Mouse (Mus musculus) mouse embryonic stem cell (cell line): Measurements from ENCODE around the gene Clip1.

Experiments
- in situ Hi-C, 2 experiments: fragments of 300-500 bp; cut with MboI; formaldehyde crosslinking; loops; 1 replicate in 1 of 2; 3 replicates in 1 of 2; pipeline ENCODE4 v1.14.3; 2019 to 2020; ENCODE audit warnings: low sequenced_read_pairs in 2 of 2, low pct_unique_long_range_greater_than_20kb in 1 of 2, mixed read lengths in 1 of 2; ENCODE audit not compliant: unreplicated experiment in 1 of 2

Gene Clip1

DNA sequence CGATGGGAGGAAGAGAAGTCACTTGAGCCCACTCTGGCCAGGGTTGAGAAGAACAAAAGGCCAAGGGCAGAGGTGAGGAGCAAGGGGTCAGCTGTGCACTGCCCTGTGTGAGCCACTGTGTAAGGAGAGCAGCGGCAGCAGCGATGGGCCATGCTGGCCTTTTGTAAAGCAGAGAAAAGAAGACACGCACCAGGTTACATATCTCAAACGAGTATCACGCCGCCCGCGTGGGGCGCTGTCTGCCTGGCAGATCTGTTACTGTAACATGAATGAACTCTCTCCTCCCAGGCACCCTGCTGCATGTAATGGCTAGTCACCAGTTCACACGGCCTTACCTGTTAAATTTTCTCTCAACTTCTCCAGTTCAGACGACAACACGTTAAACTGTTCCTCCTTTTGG is 62.0 kb downstream of the Clip1 start:
- in situ Hi-C loops: no loop called here

DNA sequence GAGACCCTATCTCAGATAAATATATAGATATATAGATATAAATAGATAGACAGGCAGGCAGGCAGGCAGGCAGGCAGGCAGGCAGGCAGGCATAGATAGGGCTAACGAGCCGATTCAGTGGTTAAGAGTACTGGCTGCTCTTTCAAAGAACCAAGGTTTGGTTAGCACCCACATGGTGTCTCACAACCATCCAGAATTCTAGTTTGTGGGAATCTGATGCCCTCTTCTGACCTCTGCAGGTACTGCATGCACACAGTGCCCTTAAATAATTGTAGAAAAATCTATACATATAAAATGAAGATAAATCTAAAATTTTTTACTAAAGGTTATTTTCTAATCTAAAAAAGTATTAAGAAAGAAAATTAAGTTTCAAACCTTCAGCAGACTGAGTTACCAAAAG is 65.9 kb downstream of the Clip1 start:
- in situ Hi-C loops: loop anchor here in 1 of 2 experiments (10.0 kb wide), 1 partner anchor 174 kb away; no protein-coding TSS in a partner anchor

DNA sequence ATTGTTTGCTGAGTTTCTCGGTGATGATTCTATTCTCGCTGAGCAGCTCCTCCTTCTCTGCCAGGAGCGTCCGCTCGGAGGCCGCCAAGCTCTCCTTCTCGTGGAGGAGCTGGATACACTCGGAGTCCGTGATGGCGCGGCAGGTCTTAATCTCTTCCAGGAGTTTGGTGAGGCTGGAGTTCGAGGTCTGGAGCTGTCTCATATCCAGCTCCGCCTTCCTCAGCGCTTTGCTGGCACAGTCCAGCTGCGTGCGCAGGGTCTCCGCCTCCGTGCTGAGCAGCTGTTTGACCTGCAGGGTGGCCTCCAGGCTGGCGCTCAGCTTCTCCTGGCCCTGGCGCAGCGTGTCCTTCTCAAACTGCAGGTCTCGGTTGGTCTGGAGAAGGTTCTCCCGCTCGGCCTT is 70.2 kb downstream of the Clip1 start:
- in situ Hi-C loops: loop anchor here in 1 of 2 experiments (10.0 kb wide), 1 partner anchor 169 kb away; no protein-coding TSS in a partner anchor

DNA sequence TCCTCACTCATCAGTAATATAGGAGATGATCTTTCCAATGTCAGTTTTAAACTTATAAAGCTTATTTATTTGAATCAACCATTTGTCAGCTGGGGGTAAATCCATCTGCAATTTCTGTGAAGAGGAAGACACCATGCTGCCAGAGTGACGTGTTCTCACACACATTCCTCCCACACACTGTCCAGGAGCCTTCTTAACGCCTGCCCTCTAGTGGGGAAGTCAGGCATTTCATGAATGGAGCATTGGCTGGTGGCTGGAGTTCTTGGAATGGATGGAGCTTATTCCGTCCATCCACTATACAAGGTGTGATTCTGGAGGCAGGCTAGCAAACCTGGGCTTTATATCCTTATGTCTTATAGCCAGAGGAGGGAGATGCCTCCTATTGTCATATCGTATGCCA is 74.6 kb downstream of the Clip1 start:
- in situ Hi-C loops: loop anchor here in 1 of 2 experiments (10.0 kb wide), 1 partner anchor 165 kb away; no protein-coding TSS in a partner anchor

DNA sequence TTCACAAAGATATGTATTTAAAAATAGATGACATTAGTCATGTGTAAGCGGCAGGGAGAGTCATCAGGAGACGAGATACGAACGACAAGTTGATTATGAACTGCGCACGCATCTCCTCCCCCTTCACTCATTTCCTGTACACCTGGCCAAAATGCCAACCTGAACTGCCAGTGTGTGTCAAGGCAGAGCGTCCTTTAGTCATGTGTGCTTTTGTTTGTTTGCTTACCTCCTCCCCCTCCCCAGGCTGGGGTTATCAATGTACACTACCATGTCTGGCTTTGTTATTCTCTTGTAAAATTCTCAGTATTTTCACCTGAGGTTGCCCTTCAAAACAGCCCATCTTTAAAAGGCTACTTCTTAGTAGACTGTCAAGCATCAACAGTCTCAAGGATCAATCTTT is 75.0 kb downstream of the Clip1 start:
- in situ Hi-C loops: no loop called here

DNA sequence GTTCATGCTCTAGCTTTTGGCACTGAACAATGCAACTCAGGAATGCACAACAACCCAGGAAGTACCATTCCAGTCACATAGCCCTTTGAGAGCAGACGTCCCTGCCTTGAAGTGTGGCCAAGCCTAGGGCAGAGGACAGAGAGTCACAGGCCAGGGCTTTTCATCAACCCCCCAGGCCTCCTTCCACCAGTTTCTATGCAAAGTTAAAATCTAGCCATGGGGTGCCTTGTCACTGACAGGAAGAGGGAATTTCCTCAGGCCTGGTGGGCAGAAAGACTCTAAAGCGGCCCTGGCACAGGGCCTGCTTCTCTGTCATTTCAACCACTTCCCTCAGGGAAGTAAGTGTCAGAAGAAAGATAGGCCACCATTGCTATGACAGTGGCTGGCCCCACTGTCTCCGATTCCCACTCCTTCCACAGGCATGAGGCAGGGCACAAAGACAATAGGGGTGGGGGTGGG is 77.2 kb downstream of the Clip1 start:
- in situ Hi-C loops: no loop called here

DNA sequence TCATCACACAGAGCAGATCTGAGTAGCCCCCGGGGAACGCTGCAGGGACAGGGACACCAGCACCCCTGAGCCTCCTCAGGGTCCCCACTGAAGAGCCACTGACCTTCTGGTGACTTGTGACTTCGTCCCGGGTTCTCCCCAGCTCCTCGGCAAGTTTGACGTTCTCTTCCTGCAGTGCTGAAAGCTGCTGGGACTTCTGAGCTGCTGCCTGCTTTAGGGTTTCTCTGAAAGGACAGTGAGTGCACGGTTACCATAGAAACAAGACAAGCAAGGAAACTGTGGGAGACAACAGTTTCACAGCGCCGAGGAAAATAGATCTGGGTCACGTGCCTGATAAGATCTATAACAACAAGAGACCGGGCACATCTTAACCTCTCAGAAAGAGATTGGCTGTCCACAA is 80.9 kb downstream of the Clip1 start:
- in situ Hi-C loops: no loop called here

DNA sequence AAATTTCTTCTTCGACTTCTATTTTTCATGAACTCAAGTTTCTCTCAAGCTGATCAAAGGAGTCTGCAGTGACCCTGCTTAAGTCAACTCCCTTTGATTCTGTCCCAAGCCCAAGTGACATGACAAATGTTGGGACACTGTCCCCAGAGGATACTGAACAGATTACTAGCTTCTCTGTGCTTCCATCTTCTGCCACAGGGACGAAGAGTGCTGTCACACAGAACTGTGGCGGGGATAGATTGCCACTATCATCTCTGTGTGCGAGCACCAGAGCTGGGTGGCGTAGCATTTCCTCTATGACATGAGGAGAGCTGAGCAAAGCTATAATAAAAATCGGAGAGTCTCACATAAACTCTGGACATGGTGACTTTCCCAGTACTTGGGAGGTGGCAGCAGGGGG is 82.2 kb downstream of the Clip1 start:
- in situ Hi-C loops: no loop called here

DNA sequence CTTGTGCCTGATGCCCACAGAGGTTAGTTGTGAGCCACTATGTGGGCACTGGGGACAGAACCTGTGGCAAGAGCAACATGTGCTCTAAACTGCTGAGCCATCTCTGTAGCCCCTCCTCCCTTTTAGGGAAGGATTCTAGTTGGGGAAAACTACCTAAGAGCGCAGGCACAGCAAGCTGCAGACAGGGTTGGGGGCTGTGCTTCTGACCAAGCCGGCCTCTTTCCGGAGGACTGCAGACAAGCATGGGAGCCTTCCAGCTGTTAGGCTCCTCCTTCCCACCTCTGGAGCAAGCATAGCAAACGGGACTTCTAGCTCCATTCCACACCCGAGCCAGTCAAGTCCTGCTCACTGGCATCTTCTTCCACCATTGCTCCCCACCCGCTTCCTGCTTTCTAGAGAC is 85.1 kb downstream of the Clip1 start:
- in situ Hi-C loops: no loop called here

DNA sequence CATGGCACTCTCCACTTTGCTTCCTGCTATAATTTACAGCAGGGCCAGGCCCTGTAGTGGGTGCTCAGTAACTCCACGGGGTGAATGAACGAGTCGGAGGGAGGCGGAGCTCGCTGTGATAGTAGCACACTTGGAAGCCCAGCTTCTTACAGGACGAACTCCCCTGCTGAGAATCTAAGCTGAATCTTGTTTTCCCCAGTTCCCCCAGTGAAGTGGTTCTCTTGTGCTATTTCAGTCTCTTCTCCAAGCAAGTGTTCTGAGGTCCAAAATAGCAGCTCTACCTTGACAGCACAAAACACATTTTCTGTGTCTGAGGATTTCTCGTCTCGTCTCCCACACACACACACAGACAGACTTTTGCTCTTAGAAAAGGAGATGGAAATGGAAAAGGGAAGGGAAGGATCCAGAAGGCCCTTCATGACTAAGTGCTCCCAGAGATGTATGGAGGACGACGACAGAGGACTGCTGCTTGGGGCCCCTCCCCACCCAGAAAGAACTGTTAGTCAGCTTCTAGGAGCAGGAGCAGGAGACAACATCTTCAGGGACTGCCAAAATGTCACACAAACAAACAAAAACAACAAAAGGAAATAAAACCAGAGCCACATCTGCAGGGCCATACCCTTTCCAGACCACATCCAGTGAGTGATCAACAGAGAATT is 90.7 kb downstream of the Clip1 start:
- in situ Hi-C loops: no loop called here

DNA sequence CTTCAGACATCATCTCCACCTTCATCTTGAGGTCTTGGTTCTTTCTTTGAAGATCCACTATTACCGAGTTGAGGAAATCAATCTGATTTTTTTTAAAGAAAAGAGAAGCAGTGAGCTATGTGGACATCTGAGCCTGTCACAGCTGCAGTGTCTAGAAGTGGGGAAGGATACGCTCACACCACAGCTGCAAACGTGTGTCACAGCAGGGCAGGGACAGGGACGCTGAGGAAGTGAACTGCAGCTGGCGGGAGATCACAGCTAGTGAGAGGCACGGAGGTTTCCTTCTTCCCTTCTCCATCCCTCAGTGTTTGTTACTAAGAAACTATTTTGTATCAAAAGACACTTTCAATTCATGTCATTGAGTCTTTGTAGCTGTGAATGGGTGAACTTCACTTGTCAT is 104.4 kb downstream of the Clip1 start:
- in situ Hi-C loops: no loop called here

DNA sequence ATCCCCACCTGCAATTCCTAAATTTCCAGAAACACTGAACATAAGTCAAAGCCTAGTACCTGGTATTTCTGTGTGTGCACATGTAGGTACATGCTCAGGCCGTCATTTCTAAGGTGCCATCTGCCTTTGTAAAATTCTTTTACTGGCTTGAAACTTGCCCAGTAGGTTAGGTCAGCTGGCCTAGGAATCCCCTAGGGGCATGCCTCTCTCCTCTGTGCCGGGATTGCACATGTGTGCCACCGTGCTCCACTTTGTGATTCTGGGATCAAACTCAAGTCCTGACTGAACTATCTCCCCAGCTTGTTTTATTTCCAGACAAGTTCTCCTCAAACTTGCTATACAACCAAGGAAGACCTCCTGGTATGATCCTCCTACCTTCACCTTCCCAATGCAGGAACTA is 107.7 kb downstream of the Clip1 start:
- in situ Hi-C loops: no loop called here

DNA sequence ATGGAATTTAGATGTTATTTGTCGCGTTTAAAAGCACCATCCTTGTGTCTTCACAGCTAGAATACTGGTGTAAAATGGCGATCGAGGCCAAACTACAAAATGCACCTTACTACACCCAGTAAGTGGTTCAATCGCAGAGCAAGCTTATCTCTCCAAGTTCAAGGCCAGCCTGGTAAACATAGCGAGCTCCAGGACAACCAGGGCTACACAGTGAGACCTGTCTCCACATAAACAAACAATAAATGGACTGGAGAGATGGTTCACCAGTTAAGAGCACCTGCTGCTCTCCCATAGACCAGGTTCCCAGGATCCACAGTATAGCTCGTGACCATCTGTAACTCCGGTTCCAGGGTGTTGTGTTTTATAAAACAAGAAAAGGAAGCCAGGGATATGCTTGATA is 111.1 kb downstream of the Clip1 start:
- in situ Hi-C loops: no loop called here

DNA sequence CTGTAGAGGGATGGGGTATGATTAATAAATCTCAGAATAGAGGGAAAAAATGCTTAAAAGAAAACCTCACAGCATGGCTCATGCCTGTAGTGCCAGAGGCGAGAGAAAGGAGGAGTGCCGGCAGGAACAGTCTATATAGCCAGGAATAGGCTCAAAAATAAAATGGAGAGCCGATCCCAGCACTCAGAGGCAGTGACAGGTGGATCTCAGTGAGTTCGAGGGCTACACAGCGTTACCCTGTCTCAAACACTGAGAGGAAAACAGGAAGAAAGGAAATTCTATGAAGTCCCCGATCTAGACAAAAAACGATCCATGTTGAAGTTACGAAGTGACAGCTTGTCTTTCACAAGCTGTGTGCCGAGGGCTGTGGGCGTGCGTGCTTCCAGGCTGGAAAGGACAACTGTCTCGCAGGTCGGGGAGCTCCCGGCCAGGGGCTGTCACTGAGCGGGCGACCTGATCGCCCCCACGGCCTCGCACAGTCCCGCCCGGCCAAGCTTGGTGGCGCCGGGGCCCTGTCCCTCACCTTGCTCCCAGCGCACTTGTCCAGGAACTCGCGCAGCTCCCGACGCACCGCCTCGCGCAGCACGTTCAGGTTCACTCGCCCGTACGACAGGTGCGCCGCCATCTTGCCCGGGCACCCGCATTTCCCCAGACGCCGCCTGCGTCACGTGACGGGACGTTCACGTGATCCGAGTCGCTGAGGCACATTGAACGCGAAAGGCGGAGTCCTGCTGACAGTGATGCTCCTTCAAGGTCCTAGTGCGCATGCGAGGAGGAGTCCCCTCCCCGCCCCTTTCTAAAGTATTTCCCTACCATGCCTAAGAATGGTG is 111.8 kb downstream of the Clip1 start, which contains the start of gene Vps33a:
TSS of gene Vps33a (minus strand) at position 682 of the 830 bp plus-strand sequence.
- in situ Hi-C loops: no loop called here

DNA sequence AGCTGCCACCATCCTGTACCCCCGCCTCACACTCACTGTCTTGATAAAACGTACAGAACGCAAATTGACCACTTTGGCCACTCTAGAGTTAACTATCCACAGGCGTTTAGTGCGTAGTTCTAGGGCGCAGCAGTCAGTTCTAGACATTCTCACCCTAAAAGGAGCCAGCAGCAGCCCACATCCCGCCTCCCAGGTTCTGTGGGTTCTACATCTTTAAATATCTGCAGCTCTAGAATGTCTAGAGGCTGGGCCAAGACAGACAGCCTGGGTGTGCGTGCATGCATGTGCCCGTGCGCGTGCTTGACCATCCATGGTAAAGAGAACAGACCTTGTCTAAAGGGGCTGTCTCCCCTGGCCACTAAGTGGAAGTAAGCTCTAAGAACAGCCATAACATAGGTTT is 123.3 kb downstream of the Clip1 start:
- in situ Hi-C loops: no loop called here

DNA sequence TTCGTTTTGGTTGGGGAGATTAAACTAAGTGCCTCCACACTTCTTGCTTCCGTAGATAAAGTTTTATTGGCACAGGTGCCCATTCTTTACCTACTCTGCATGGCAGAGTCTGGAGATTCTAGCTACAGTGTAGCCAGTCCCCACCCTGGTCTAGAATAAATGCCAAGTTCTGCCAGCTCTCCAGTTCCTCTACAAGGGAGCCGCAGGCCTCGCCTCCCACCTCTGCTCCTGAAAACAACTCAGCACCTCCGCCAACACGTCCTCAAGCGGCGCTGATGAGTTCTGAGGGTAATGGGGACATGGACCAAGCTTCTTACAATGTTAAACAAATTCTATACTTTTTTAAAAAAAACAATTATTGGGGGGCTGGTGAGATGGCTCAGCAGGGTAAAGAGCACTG is 124.8 kb downstream of the Clip1 start:
- in situ Hi-C loops: no loop called here

DNA sequence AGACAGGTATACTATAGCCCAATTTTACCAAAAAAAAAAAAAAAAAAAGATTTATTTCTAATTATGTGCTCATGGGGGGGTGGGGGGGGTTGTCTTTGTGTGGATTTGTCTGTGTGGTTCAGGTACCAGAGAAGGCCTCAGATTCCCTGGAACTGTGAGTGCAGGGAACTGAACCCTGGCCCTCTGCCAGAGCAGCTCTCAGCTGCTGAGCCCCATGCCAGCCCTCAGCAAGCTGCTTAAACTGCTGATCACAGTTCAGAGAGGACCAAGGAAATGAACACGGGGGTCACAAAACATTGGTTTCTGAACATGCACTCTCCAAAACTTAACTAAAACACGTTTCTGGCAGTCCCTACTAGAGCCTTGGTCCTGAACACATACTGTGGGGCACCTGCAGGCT is 128.0 kb downstream of the Clip1 start:
- in situ Hi-C loops: no loop called here

DNA sequence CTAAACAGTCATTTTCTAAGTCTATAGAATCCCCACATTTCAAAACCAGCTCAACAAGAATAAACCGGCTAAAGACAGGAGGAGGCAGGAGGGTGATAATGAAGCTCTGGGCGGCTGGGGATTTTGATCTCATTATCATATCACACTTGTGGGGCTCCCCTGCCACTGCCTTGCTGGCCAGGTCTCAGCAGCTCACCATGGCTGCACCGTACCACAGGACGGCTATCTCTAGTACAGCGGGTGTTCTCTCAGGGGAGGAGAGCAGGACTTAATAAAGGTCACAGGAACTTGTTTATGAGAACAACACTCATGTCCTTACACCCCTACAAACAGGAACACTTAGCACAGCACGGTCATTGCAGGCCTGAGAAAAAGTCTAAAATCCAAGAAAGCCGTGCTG is 128.7 kb downstream of the Clip1 start:
- in situ Hi-C loops: no loop called here

DNA sequence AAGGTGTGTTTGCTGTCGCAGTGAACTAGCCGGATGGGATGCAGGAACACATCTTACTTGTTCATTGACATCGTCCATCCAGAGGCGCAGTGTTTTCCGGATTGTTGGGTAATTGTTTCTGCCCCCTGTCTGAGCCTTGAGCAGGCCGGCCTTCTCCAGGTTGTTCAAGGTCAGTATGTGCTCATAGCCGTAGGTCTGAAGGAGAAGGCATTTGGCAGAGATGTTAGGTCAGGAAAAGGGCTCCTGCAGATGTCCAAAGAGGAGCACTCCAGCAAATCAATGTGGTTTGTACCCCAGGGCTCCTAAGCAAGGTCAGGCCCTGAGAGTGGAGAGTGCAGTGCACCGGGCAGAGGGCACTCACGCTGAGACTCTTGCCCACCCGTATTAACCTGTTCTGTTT is 150.6 kb downstream of the Clip1 start:
- in situ Hi-C loops: no loop called here

DNA sequence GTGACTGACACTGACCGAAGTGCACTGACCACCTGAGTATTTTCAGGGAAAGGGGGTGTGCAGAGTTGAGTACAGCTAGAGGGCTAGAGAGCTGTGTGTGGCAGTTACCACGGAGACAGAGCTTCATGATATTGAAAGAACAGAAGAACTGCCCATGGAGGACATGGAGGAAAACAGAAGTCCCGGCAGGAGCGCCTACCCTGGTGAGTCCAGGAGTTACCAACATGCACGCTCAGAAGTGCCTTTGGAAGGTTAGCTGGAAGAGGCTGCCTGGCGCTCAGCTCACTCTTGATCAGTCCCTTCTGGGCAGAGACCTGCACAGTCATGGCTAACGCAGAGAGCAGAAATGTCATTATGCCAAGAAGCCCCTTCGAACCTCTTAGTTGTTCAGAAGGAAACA is 154.4 kb downstream of the Clip1 start:
- in situ Hi-C loops: no loop called here
